Mouse (Mus musculus) bone marrow macrophage, adult 2 months (primary cell): ENCODE measurements around the gene Ovca2.

ENCODE experiments used
- CTCF ChIP-seq: IDR thresholded peaks from 2 replicates; pipeline ENCODE4 v1.5.1; 2012; ENCODE audit warnings: low read depth, mild to moderate bottlenecking, low read length, moderate library complexity
- POLR2A ChIP-seq: IDR thresholded peaks from 2 replicates; pipeline ENCODE4 v1.6.1; 2012; ENCODE audit warnings: mild to moderate bottlenecking, low read depth, low read length, borderline replicate concordance

- TF ChIP-seq CTCF (no peak), POLR2A (no peak)
Observed at GRCm38 (mm10) chr11:75178011-75178410, 624 bp downstream of the Ovca2 start.
